14 mouse cellular contexts compared by ENCODE assay signal in the genomic region with DNA sequence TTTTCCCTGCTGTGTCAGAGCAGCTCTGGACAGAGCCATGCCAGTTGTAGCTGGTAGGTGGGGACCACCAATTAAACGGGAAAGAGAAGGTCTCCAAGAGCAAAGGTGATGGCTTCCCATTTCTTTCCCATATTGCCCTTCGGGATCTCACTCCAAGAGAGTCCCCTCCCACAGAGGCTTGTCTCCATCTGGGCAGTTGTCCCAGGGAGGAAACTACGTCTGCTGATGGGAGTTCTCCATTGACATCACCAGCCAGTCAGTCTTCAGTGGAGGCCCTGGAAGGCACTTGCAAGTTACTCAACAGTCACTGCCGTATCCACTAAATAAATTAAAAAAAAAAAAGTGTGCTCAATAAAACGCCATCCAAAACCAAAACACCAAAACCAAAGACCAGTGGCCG.
DNase-seq lines count a peak whose midpoint lies in the region; ATAC-seq and TF ChIP-seq lines count a peak whose summit lies in the region.
"Had no signal": no experiment of that assay in that cellular context is flagged by ENCODE, and none has a peak within 500 bp of the region (broad histone marks: within the 10 kb centered on the region; RNA-seq: fewer than 3 reads in every experiment).

No protein-coding gene starts in this region.

- no peaks in the 10 kb centered on the region for H3K27me3 ChIP-seq in kidney, embryonic 15.5 days
- peaks cover 4% of the 10 kb centered on the region; the same call in 1 of the 2 replicates for H3K27me3 ChIP-seq in forebrain, embryonic 11.5 days (ENCODE audit: control insufficient read depth, insufficient read depth, low read length)
- H3K27me3 ChIP-seq: heart, embryonic 13.5 days; lung, embryonic 15.5 days had no signal

- TF ChIP-seq POLR2A in lung, adult 2 months (IDR thresholded peaks at IDR 0.05; ENCODE audit: borderline replicate concordance, extremely low read depth, low read depth, low read length): no peak

- no peaks in the 10 kb centered on the region for H3K36me3 ChIP-seq in kidney, embryonic 15.5 days
- H3K36me3 ChIP-seq in forebrain, embryonic 11.5 days (ENCODE audit: control insufficient read depth, insufficient read depth, low read length): no peaks in the 10 kb centered on the region
- H3K36me3 ChIP-seq: heart, embryonic 13.5 days; lung, embryonic 15.5 days had no signal

- H3K27ac ChIP-seq in kidney, embryonic 15.5 days: peak overlapping the region; percentile 75
- no peak overlapping the region for H3K27ac ChIP-seq in forebrain, embryonic 11.5 days (ENCODE audit: low read depth, low read length)
- H3K27ac ChIP-seq: forebrain, embryonic 13.5 days; heart, embryonic 13.5 days; left cerebral cortex, adult 2 months had no signal

- intact Hi-C loops in gastrocnemius, postnatal 14 days (cut with DNase I; ENCODE audit: low total_unique reads): no loop called here

- TF ChIP-seq CTCF in lung, adult 2 months (IDR thresholded peaks at IDR 0.05; ENCODE audit: insufficient read depth, low read length): no peak

- H3K4me1 ChIP-seq in kidney, embryonic 15.5 days: peaks cover 65% of the 10 kb centered on the region
- peaks cover 6% of the 10 kb centered on the region for H3K4me1 ChIP-seq in lung, adult 2 months (ENCODE audit: control insufficient read depth, insufficient read depth, low read length)
- peaks cover 16% of the 10 kb centered on the region for H3K4me1 ChIP-seq in forebrain, embryonic 11.5 days (replicated peaks; ENCODE audit: control insufficient read depth, insufficient read depth, low read length)

- no peak overlapping the region for H3K4me3 ChIP-seq in kidney, embryonic 15.5 days (replicated peaks)
- H3K4me3 ChIP-seq in lung, adult 2 months (replicated peaks; ENCODE audit: extremely low read depth, low read depth, low read length): peak overlapping the region; percentile 25
- no peak overlapping the region for H3K4me3 ChIP-seq in forebrain, embryonic 11.5 days (ENCODE audit: low read depth, low read length)
- H3K4me3 ChIP-seq: forebrain, embryonic 13.5 days; heart, embryonic 13.5 days; left cerebral cortex, adult 2 months; lung, embryonic 15.5 days had no signal

- peak; percentile 57 for DNase-seq in gastrocnemius, adult 18-20 months (ENCODE audit: low spot score)
- DNase-seq in gastrocnemius, adult 8-10 months (ENCODE audit: low spot score in 2 of 2): no peak
- peak; percentile 51 for DNase-seq in gastrocnemius, postnatal 14 days
- DNase-seq in lung, adult 2 months: no peak
- DNase-seq in forebrain, embryonic 11.5 days (ENCODE audit: low spot score): no peak
- DNase-seq in right cerebral cortex, adult 2 months (ENCODE audit: low spot score in 2 of 2): no peak
- no peak for DNase-seq in retina, postnatal 1 day
- DNase-seq: cerebellum, adult 2 months; right cerebral cortex, postnatal 4 days had no signal

- no peaks in the 10 kb centered on the region for H3K9me3 ChIP-seq in kidney, embryonic 15.5 days (replicated peaks)
- H3K9me3 ChIP-seq in forebrain, embryonic 11.5 days (ENCODE audit: control insufficient read depth, low read length): no peaks in the 10 kb centered on the region
- H3K9me3 ChIP-seq: forebrain, embryonic 13.5 days; heart, embryonic 13.5 days; lung, embryonic 15.5 days had no signal

- no peak overlapping the region for H3K9ac ChIP-seq in kidney, embryonic 15.5 days
- H3K9ac ChIP-seq in forebrain, embryonic 11.5 days (ENCODE audit: low read length): no peak overlapping the region
- H3K9ac ChIP-seq: forebrain, embryonic 13.5 days; heart, embryonic 13.5 days; lung, embryonic 15.5 days had no signal

- 34% methylated on average over 6 of the region's 6 CpGs for WGBS in kidney, embryonic 15.5 days
- 46% methylated on average over 6 of the region's 6 CpGs for WGBS in lung, adult 2 months
- WGBS in forebrain, embryonic 11.5 days: 64% methylated on average over 6 of the region's 6 CpGs

- ATAC-seq in kidney, embryonic 15.5 days (replicated peaks; ENCODE audit: low FRiP score): no peak
- no peak for ATAC-seq in forebrain, embryonic 11.5 days (replicated peaks; ENCODE audit: low FRiP score)
- ATAC-seq: forebrain, embryonic 13.5 days had no signal

- 0 out of 2 replicates have a peak overlapping the region, but pooled peaks have one; percentile 3 for H3K4me2 ChIP-seq in kidney, embryonic 15.5 days
- H3K4me2 ChIP-seq in forebrain, embryonic 11.5 days (ENCODE audit: low read depth, low read length, severe bottlenecking): no peak overlapping the region
- H3K4me2 ChIP-seq: forebrain, embryonic 13.5 days; heart, embryonic 13.5 days; lung, embryonic 15.5 days had no signal

Comparison
In these comparisons a context has a peak if more than half of its experiments do, and no peak if none do; other contexts are left out.
1. DNase-seq: peak in gastrocnemius, adult 18-20 months (single experiment) and gastrocnemius, postnatal 14 days (single experiment); none in gastrocnemius, adult 8-10 months (0 of 2), lung, adult 2 months (single experiment), forebrain, embryonic 11.5 days (single experiment), right cerebral cortex, adult 2 months (0 of 2) and retina, postnatal 1 day (single experiment).